Mouse (Mus musculus) spleen, postnatal 10 days (tissue): ENCODE measurements at regions not wholly inside any gene's neighbourhood (a gene's known extent, or its start where the extent isn't known, plus 50 kb on each side); places are given as distances from the start of the nearest gene placed in this dataset.

Experiments used
- DNase-seq, 2 experiments: peaks; one replicate each; pipeline ENCODE4 v3.0.0; 2021 to 2022; ENCODE audit warnings: low spot score in 2 of 2

- no peak for DNase-seq
Observed at GRCm38 (mm10) chr4:131577571-131577970, 260.5 kb downstream of the Ptpru start.

- DNase-seq, result no peak
Observed at GRCm38 (mm10) chr4:131585946-131586345, 252.1 kb downstream of the Ptpru start.

GRCm38 (mm10) chr4:131587536-131587935 lies 250.6 kb downstream of the Ptpru start:
- no peak for DNase-seq

- DNase-seq, result no peak
Observed at GRCm38 (mm10) chr4:131590136-131590535, 248.0 kb downstream of the Ptpru start.

- DNase-seq, result no peak
Observed at GRCm38 (mm10) chr4:131591456-131591855, 246.6 kb downstream of the Ptpru start.

GRCm38 (mm10) chr4:131597996-131598395 lies 240.1 kb downstream of the Ptpru start:
- no peak for DNase-seq

- DNase-seq, result no peak
Observed at GRCm38 (mm10) chr4:131614434-131614833, 223.7 kb downstream of the Ptpru start.

- DNase-seq, result no peak
Observed at GRCm38 (mm10) chr4:131615587-131615986, 222.5 kb downstream of the Ptpru start.

- no peak for DNase-seq
Observed at GRCm38 (mm10) chr4:131638105-131638504, 200.0 kb downstream of the Ptpru start.

- no peak for DNase-seq
Observed at GRCm38 (mm10) chr4:131656034-131656433, 182.1 kb downstream of the Ptpru start.

GRCm38 (mm10) chr4:131657922-131658321 lies 180.2 kb downstream of the Ptpru start:
- peak in 1 of 2 experiments; percentile 23 for DNase-seq

- DNase-seq, result no peak
Observed at GRCm38 (mm10) chr4:131660931-131661330, 177.2 kb downstream of the Ptpru start.

- no peak for DNase-seq
Observed at GRCm38 (mm10) chr4:131671784-131672515, 166.1 kb downstream of the Ptpru start.

GRCm38 (mm10) chr4:131677966-131678365 lies 160.1 kb downstream of the Ptpru start:
- DNase-seq, result no peak

- DNase-seq, result no peak
Observed at GRCm38 (mm10) chr4:131683176-131683575, 154.9 kb downstream of the Ptpru start.

- no peak for DNase-seq
Observed at GRCm38 (mm10) chr4:131685544-131685943, 152.5 kb downstream of the Ptpru start.

- no peak for DNase-seq
Observed at GRCm38 (mm10) chr4:131694232-131694631, 143.9 kb downstream of the Ptpru start.

GRCm38 (mm10) chr4:131695941-131696912 lies 141.9 kb downstream of the Ptpru start:
- no peak for DNase-seq
